Mouse (Mus musculus) CH12.LX (cell line): ENCODE results near the gene Abcb8.

Experiments used
- CTCF ChIP-seq, 2 experiments: IDR thresholded peaks in 1 of 2; conservative IDR thresholded peaks in 1 of 2; 2 replicates each; pipeline ENCODE4 v1.5.1; 2011 to 2012; ENCODE audit warnings: low read depth in 2 of 2, low read length in 2 of 2, improper control_type of control experiment in 1 of 2, inconsistent platforms in 1 of 2, mild to moderate bottlenecking in 1 of 2, moderate library complexity in 1 of 2
- ETS1 ChIP-seq: conservative IDR thresholded peaks from 2 replicates; pipeline ENCODE4 v1.6.1; 2012; ENCODE audit warnings: low read depth, mild to moderate bottlenecking, inconsistent platforms, low read length, improper control_type of control experiment, moderate library complexity
- NELFE ChIP-seq: IDR thresholded peaks from 2 replicates; pipeline ENCODE4 v1.6.1; 2011; ENCODE audit warnings: low read depth, low read length, improper control_type of control experiment
- POLR2A ChIP-seq: IDR thresholded peaks from 2 replicates; pipeline ENCODE4 v1.6.1; 2011; ENCODE audit warnings: low read depth, mild to moderate bottlenecking, improper control_type of control experiment, low read length
- SIN3A ChIP-seq: IDR thresholded peaks from 2 replicates; pipeline ENCODE4 v1.6.1; 2012; ENCODE audit warnings: low read length, improper control_type of control experiment, inconsistent platforms
- SMC3 ChIP-seq: IDR thresholded peaks from 2 replicates; pipeline ENCODE4 v1.6.1; 2011; ENCODE audit warnings: low read depth, low read length, improper control_type of control experiment
- TCF12 ChIP-seq: IDR thresholded peaks from 2 replicates; pipeline ENCODE4 v1.6.1; 2014; ENCODE audit warnings: low read depth, mild to moderate bottlenecking, inconsistent platforms, low read length, improper control_type of control experiment

GRCm38 (mm10) chr5:24364508-24364907, 29.0 kb upstream of the Abcb8 start, which contains the start of gene Nos3:
- TF ChIP-seq CTCF (conservative IDR thresholded peaks at IDR 0.05 in 1 of 2, IDR thresholded peaks at IDR 0.05 in 1 of 2; ENCODE audit: low read depth in 2 of 2, low read length in 2 of 2) (no peak), POLR2A (no peak), NELFE (no peak), TCF12 (no peak), SMC3 (no peak), SIN3A (no peak), ETS1 (no peak)
